Mouse (Mus musculus) hematopoietic stem cell, adult 5-6 weeks (primary cell): ENCODE data around the gene Nudt21. TPM values are rescaled to one million over a fixed set of nuclear protein-coding genes. Genes with fewer than 3 reads are reported as not detected.
A peak's percentile ranks its signal among the peaks of the same experiment; 100 is the strongest.

ENCODE experiments used
- ATAC-seq, 2 experiments: fragments of 125-278 bp in 1 of 2; replicated peaks in 1 of 2; 2 replicates each; pipeline ENCODE4 v1.8.0; 2016 to 2017; ENCODE audit warnings: inconsistent platforms in 2 of 2, mild to moderate bottlenecking in 2 of 2, moderate number of reproducible peaks in 2 of 2, low read depth in 1 of 2, moderate TSS enrichment in 1 of 2; ENCODE audit not compliant: low FRiP score in 2 of 2, poor library complexity in 2 of 2, severe bottlenecking in 2 of 2, insufficient read depth in 1 of 2, low TSS enrichment in 1 of 2
- total RNA-seq: library from RNA; stranded (forward); fragments of 172-1452, 232-1000 nt; gene quantifications from 2 replicates; pipeline ENCODE4 v1.2.3, GENCODE M21; 2017

The Nudt21 gene
- 89.6 and 94.2 TPM in 2 replicates for total RNA-seq

- ATAC-seq = peak; percentile 98 to 99
Observed at GRCm38 (mm10) chr8:94036944-94037524, at the start of gene Nudt21, which contains the start of gene Ogfod1. TSS of gene Nudt21 (minus strand) at chr8:94037031. TSS of gene Ogfod1 (plus strand) at chr8:94037198.

GRCm38 (mm10) chr8:94076461-94077192, 39.8 kb upstream of the Nudt21 start:
- ATAC-seq = no peak

GRCm38 (mm10) chr8:94068793-94069192, 32.0 kb upstream of the Nudt21 start:
- ATAC-seq = no peak

GRCm38 (mm10) chr8:94066121-94066863, 29.5 kb upstream of the Nudt21 start:
- ATAC-seq = no peak

GRCm38 (mm10) chr8:94057157-94057854, 20.5 kb upstream of the Nudt21 start:
- ATAC-seq = peak in 1 of 2 experiments; percentile 68; a peak in 1 of 4 replicates

- no peak for ATAC-seq
Observed at GRCm38 (mm10) chr8:94052696-94053095, 15.9 kb upstream of the Nudt21 start.

GRCm38 (mm10) chr8:94047845-94048244, 11.0 kb upstream of the Nudt21 start:
- ATAC-seq = no peak

- ATAC-seq = no peak
Observed at GRCm38 (mm10) chr8:94037806-94038205, 975 bp upstream of the Nudt21 start.

- peak; percentile 10 to 55; a peak in 3 of 4 replicates for ATAC-seq
Observed at GRCm38 (mm10) chr8:94036541-94036940, 290 bp downstream of the Nudt21 start.

GRCm38 (mm10) chr8:94035200-94035599, 1.6 kb downstream of the Nudt21 start:
- no peak for ATAC-seq

- no peak for ATAC-seq
Observed at GRCm38 (mm10) chr8:94033601-94034000, 3.2 kb downstream of the Nudt21 start.

GRCm38 (mm10) chr8:94029701-94030100, 7.1 kb downstream of the Nudt21 start:
- ATAC-seq = no peak

- no peak for ATAC-seq
Observed at GRCm38 (mm10) chr8:94023916-94024315, 12.9 kb downstream of the Nudt21 start.

- no peak for ATAC-seq
Observed at GRCm38 (mm10) chr8:94013026-94013612, 23.7 kb downstream of the Nudt21 start.

- peak; percentile 63 to 65 for ATAC-seq
Observed at GRCm38 (mm10) chr8:94012013-94012951, 24.5 kb downstream of the Nudt21 start, which contains the start of gene Amfr. TSS of gene Amfr (minus strand) at chr8:94012842.
